Mouse (Mus musculus): ENCODE measurements around the gene Depdc5. TPM values are rescaled to one million over a fixed set of nuclear protein-coding genes. Genes with fewer than 3 reads are reported as not detected.
"Not testable (repeated sequence)": the region's sequence is repeated elsewhere in the genome, so short reads cannot be mapped to it uniquely, and the experiment has no call there.

Depdc5 gene
- polyA plus RNA-seq, 1 experiment, result 16.1 TPM

DNA sequence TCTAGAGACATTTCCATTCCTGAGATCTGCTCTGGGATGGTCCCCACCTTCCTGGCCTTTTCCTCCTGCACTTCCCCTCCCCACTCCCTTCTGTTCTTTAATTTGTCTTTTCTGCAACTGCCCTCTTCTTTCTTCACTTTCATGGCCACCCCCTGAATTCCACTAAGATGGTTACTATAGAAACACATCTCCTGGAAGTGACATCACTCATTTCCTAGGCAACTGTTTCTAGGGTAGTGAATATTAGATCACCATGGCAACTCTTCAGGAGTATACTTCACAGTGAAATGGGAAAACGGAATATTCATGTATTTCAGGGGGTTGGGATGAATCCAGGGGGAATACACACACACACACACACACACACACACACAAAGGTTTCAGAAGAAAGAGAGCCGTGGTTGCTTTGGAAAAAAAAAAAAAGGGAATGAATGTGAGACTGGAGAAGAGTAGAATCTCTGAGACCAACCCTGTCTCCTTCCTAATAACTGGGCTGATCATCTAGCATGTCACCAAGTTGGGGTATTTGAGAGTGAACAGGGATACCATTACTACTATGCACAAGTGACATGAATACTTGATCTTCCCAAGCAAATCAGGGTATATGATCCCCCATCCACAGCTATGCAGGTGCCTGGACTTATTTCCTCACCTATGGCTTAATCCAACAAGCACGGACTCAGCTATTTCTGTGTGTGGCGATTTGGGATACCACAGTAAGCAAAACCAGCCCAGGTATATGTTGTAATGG, 167.1 kb downstream of the Depdc5 start:
- H3K36me3 ChIP-seq (ENCODE audit: control insufficient read depth, insufficient read depth, low read length), result no peaks in the 10 kb centered on the region; the same call in 1 of the 2 replicates
- no peaks in the 10 kb centered on the region for H3K27me3 ChIP-seq (ENCODE audit: control insufficient read depth, insufficient read depth, low read length)
- H3K4me3 ChIP-seq (ENCODE audit: control insufficient read depth, low read depth, low read length), result peak overlapping the region; percentile 61; the same call in 1 of the 2 replicates
- peaks cover 5% of the 10 kb centered on the region for H3K4me1 ChIP-seq (ENCODE audit: control insufficient read depth, insufficient read depth, low read length)
- TF ChIP-seq CTCF (IDR thresholded peaks at IDR 0.05; ENCODE audit: control insufficient read depth, insufficient read depth, insufficient replicate concordance, low read depth, low read length) (no peak), POLR2A (IDR thresholded peaks at IDR 0.05; ENCODE audit: control insufficient read depth, low read depth, low read length) (no peak)
- peak overlapping the region; percentile 3; the same call in 1 of the 2 replicates for H3K27ac ChIP-seq (ENCODE audit: control insufficient read depth, insufficient read depth, low read depth, low read length)

DNA sequence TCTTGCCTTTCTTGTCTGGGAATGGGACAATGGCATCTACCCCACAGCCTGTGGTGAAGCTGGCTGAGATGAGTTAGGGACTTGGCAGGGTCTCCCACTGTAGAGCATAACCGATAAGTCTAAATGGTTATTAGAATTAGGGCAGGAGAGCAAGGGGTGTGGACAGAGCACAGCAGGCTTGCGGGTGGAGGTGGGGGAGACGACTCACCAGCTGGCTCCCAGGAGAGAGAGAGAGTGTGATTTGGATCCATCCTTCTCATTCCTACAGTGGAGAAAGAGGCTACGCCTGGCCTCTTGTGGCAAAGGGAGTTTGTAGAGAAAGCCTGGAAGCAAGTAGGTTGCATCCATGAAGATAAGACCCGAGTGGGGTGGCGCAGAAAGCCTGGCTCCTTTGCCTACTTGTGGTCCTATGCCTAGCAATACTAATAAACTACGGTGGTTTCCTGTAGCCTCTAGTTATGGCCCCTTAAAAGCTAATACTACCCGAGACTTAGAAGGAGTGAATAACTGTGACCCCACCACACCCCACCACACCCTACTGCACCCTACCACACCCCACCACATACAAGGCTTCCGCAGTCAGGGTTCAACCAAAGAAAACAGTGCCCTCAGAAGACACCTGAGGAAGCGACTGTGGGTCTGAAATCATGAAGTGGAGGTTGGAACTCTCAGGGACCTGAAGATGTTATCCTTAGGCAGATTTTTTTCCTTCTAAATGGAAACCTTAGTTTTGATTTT, 168.7 kb downstream of the Depdc5 start:
- H3K4me3 ChIP-seq (ENCODE audit: control insufficient read depth, low read depth, low read length), result peak overlapping the region; percentile 61
- H3K36me3 ChIP-seq (ENCODE audit: control insufficient read depth, insufficient read depth, low read length), result no peaks in the 10 kb centered on the region; the same call in 1 of the 2 replicates
- TF ChIP-seq CTCF (IDR thresholded peaks at IDR 0.05; ENCODE audit: control insufficient read depth, insufficient read depth, insufficient replicate concordance, low read depth, low read length), result no peak
- no peak for TF ChIP-seq POLR2A (IDR thresholded peaks at IDR 0.05; ENCODE audit: control insufficient read depth, low read depth, low read length)
- peaks cover 5% of the 10 kb centered on the region for H3K4me1 ChIP-seq (ENCODE audit: control insufficient read depth, insufficient read depth, low read length)
- H3K27me3 ChIP-seq (ENCODE audit: control insufficient read depth, insufficient read depth, low read length), result no peaks in the 10 kb centered on the region
- H3K27ac ChIP-seq (ENCODE audit: control insufficient read depth, insufficient read depth, low read depth, low read length), result no peak overlapping the region

DNA sequence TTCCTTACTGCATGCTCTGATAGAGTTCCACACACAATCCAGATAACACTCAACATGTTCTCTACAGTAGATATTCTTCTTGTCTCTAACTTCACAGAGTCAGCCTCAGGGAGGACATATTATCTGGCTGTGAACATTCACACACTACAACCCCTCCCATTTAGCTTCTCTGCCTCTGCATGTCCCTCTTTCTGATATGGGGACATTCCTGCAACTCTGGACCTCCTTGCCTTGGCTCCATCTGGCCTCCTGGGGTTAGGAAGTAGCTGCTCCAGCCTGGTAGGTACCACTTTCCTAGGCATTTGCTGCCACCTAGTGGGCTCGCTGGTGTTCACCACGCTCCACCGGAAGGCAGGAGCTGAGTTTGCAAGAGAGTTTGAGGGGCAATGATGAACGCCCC, 169.6 kb downstream of the Depdc5 start:
- H3K4me3 ChIP-seq (ENCODE audit: control insufficient read depth, low read depth, low read length), result no peak overlapping the region
- H3K27ac ChIP-seq (ENCODE audit: control insufficient read depth, insufficient read depth, low read depth, low read length), result no peak overlapping the region
- TF ChIP-seq CTCF (IDR thresholded peaks at IDR 0.05; ENCODE audit: control insufficient read depth, insufficient read depth, insufficient replicate concordance, low read depth, low read length), result peak; percentile 90; the same call in 1 of the 2 replicates
- no peak for TF ChIP-seq POLR2A (IDR thresholded peaks at IDR 0.05; ENCODE audit: control insufficient read depth, low read depth, low read length)
- H3K27me3 ChIP-seq (ENCODE audit: control insufficient read depth, insufficient read depth, low read length), result no peaks in the 10 kb centered on the region
- H3K4me1 ChIP-seq (ENCODE audit: control insufficient read depth, insufficient read depth, low read length), result peaks cover 5% of the 10 kb centered on the region
- H3K36me3 ChIP-seq (ENCODE audit: control insufficient read depth, insufficient read depth, low read length), result no peaks in the 10 kb centered on the region

DNA sequence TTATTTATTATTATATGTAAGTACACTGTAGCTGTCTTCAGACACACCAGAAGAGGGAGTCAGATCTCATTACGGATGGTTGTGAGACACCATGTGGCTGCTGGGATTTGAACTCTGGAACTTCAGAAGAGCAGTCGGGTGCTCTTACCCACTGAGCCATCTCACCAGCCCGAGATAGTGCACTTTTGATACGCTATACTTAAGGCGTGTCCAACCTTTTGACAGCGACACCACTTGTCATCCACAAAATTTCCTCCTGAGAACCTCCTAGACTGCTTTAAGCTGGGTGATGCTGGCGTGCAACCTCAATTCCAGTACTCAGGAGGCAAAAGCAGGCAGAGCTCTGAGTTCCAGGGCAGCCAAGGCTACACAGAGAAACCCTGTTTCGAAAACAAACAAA, 170.1 kb downstream of the Depdc5 start:
- H3K27ac ChIP-seq (ENCODE audit: control insufficient read depth, insufficient read depth, low read depth, low read length); H3K4me3 ChIP-seq (ENCODE audit: control insufficient read depth, low read depth, low read length); H3K36me3 ChIP-seq (ENCODE audit: control insufficient read depth, insufficient read depth, low read length): not testable (repeated sequence)

DNA sequence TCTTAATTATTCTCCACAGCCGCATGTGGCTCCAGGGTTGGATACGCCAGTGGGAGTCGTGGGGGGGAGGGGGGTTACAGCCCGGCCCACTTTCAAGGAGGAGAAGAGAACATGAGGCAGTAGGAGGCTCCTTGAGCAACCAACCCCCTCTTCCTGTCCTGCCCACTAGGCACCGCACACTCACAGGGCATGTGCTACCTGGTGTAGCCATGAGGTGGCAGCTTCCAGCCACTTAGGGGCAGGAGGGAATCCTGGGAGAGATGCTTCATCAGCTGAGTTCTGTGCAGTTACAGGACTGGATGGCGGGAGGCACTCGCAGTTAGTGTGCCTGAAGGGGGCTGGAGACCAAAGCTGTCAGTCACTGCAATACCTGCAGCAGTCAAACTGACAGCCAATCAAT, 170.6 kb downstream of the Depdc5 start:
- peak; percentile 20; the same call in 1 of the 2 replicates for TF ChIP-seq CTCF (IDR thresholded peaks at IDR 0.05; ENCODE audit: control insufficient read depth, insufficient read depth, insufficient replicate concordance, low read depth, low read length)
- no peak for TF ChIP-seq POLR2A (IDR thresholded peaks at IDR 0.05; ENCODE audit: control insufficient read depth, low read depth, low read length)
- peaks cover 2% of the 10 kb centered on the region for H3K4me1 ChIP-seq (ENCODE audit: control insufficient read depth, insufficient read depth, low read length)
- H3K27ac ChIP-seq (ENCODE audit: control insufficient read depth, insufficient read depth, low read depth, low read length), result no peak overlapping the region
- H3K36me3 ChIP-seq (ENCODE audit: control insufficient read depth, insufficient read depth, low read length), result no peaks in the 10 kb centered on the region
- no peaks in the 10 kb centered on the region for H3K27me3 ChIP-seq (ENCODE audit: control insufficient read depth, insufficient read depth, low read length)
- H3K4me3 ChIP-seq (ENCODE audit: control insufficient read depth, low read depth, low read length), result no peak overlapping the region

More for the DNA sequence above, 170.1 kb downstream of the Depdc5 start:
- H3K4me1 ChIP-seq (ENCODE audit: control insufficient read depth, insufficient read depth, low read length); H3K27me3 ChIP-seq (ENCODE audit: control insufficient read depth, insufficient read depth, low read length): not testable (repeated sequence)

DNA sequence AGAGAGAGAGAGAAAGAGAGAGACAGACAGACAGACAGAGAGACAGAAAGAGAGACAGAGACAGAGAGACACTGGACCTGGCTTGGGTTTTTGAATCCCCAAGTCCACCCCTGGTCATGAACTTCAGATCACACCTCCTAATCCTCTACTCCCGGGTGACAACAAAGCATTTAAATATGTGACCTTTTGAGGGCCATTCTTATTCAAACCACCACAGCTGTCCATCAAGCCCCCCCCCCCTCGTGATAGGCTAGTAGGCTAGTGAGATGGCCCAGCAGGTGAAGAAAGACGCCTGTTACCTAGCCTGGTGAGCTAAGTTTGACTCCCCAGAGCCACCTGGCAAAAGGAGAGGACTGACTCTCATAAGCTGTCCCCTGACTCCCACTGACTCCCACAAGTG, 171.4 kb downstream of the Depdc5 start:
- Histone ChIP-seq H3K27me3 (ENCODE audit: control insufficient read depth, insufficient read depth, low read length) (no peaks in the 10 kb centered on the region), H3K36me3 (ENCODE audit: control insufficient read depth, insufficient read depth, low read length) (no peaks in the 10 kb centered on the region), H3K27ac (ENCODE audit: control insufficient read depth, insufficient read depth, low read depth, low read length) (no peak overlapping the region), H3K4me1 (ENCODE audit: control insufficient read depth, insufficient read depth, low read length) (peaks cover 3% of the 10 kb centered on the region), H3K4me3 (ENCODE audit: control insufficient read depth, low read depth, low read length) (no peak overlapping the region)
- TF ChIP-seq POLR2A (IDR thresholded peaks at IDR 0.05; ENCODE audit: control insufficient read depth, low read depth, low read length) (no peak), CTCF (IDR thresholded peaks at IDR 0.05; ENCODE audit: control insufficient read depth, insufficient read depth, insufficient replicate concordance, low read depth, low read length) (no peak)

DNA sequence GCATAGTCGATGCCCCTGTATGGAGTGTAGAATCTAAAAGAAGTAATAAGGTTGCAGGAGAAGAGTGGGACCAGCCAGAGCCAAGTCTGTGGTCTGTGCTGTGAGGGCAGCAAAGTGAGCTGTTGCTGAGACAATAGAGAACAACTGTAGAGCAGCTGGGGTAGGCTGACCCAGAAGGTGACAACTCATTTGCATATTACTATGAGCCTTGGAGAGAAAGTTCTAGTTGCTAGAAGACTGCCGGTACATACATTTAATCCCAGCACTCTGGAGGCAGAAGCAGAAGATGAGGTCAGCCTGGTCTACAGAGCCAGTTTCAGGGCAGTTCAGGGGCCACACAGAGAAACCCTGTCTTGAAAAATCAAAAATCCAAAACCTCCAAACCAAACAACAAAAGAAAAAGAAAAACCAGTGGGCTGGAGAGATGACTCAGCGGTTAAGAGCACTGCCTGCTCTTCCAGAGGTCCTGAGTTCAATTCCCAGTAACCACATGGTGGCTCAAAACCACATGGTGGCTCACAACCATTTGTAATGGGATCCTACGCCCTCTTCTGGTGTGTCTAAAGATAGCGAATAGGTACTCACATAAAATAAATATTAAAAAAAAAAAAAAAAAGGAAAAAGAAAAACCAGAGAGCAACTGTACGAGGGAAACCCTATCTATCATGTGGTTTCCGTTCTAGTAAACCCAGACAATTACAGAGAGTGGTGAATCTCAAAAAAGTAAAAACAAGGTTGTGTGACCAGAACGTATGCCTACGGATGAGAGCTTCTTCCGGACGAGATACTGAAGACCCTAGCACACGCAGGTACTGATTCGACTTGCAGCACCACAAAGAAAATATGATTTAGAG, 175.4 kb downstream of the Depdc5 start:
- no peaks in the 10 kb centered on the region for H3K36me3 ChIP-seq (ENCODE audit: control insufficient read depth, insufficient read depth, low read length)
- H3K27me3 ChIP-seq (ENCODE audit: control insufficient read depth, insufficient read depth, low read length), result no peaks in the 10 kb centered on the region
- H3K27ac ChIP-seq (ENCODE audit: control insufficient read depth, insufficient read depth, low read depth, low read length), result no peak overlapping the region
- TF ChIP-seq POLR2A (IDR thresholded peaks at IDR 0.05; ENCODE audit: control insufficient read depth, low read depth, low read length) (no peak), CTCF (IDR thresholded peaks at IDR 0.05; ENCODE audit: control insufficient read depth, insufficient read depth, insufficient replicate concordance, low read depth, low read length) (no peak)
- H3K4me3 ChIP-seq (ENCODE audit: control insufficient read depth, low read depth, low read length), result no peak overlapping the region
- peaks cover 3% of the 10 kb centered on the region for H3K4me1 ChIP-seq (ENCODE audit: control insufficient read depth, insufficient read depth, low read length)
